ENCODE assay signal across 30 mouse cellular contexts in genomic region chr9:60546169-60546568, GRCm38 (mm10). TPM values are rescaled to one million over a fixed set of nuclear protein-coding genes. Genes with fewer than 3 reads are reported as not detected.
DNase-seq lines count a peak whose midpoint lies in the region; ATAC-seq and TF ChIP-seq lines count a peak whose summit lies in the region.
"Had no signal": no experiment of that assay in that cellular context is flagged by ENCODE, and none has a peak within 500 bp of the region (broad histone marks: within the 10 kb centered on the region; RNA-seq: fewer than 3 reads in every experiment).

No protein-coding gene starts in this region.

- no peaks in the 10 kb centered on the region for H3K4me1 ChIP-seq in intestine, embryonic 16.5 days (ENCODE audit: control insufficient read depth, insufficient read depth, low read length)
- H3K4me1 ChIP-seq in intestine, embryonic 15.5 days (replicated peaks): 0 out of 2 replicates have a peak, but pooled peaks cover 5% of the 10 kb centered on the region
- peaks cover 16% of the 10 kb centered on the region for H3K4me1 ChIP-seq in liver, embryonic 13.5 days (replicated peaks)
- H3K4me1 ChIP-seq in stomach, postnatal 0 days (replicated peaks; ENCODE audit: control insufficient read depth, insufficient read depth): no peaks in the 10 kb centered on the region; the same call in 1 of the 2 replicates
- H3K4me1 ChIP-seq: embryonic facial prominence, embryonic 12.5 days; forebrain, embryonic 10.5 days; forebrain, embryonic 15.5 days; hindbrain, embryonic 15.5 days; midbrain, embryonic 13.5 days; neural tube, embryonic 13.5 days had no signal

- TF ChIP-seq EP300 in stomach, postnatal 0 days (optimal IDR thresholded peaks at IDR 0.05): no peak

- no peak overlapping the region for H3K4me3 ChIP-seq in intestine, embryonic 16.5 days (ENCODE audit: low read length)
- no peak overlapping the region for H3K4me3 ChIP-seq in intestine, embryonic 15.5 days (replicated peaks)
- H3K4me3 ChIP-seq in liver, embryonic 13.5 days (replicated peaks): no peak overlapping the region
- H3K4me3 ChIP-seq in stomach, postnatal 0 days (ENCODE audit: low read depth, low read length): no peak overlapping the region
- H3K4me3 ChIP-seq: embryonic facial prominence, embryonic 12.5 days; forebrain, embryonic 10.5 days; forebrain, embryonic 15.5 days; gastrocnemius, adult 2 months; heart, embryonic 13.5 days; hindbrain, embryonic 15.5 days; limb, embryonic 12.5 days; midbrain, embryonic 13.5 days; neural tube, embryonic 13.5 days had no signal

- no peak overlapping the region for H3K9ac ChIP-seq in intestine, embryonic 16.5 days (ENCODE audit: low read depth, low read length)
- H3K9ac ChIP-seq in intestine, embryonic 15.5 days: no peak overlapping the region
- H3K9ac ChIP-seq in liver, embryonic 13.5 days: no peak overlapping the region
- no peak overlapping the region for H3K9ac ChIP-seq in stomach, postnatal 0 days (ENCODE audit: low read length)
- H3K9ac ChIP-seq: embryonic facial prominence, embryonic 12.5 days; forebrain, embryonic 15.5 days; heart, embryonic 13.5 days; hindbrain, embryonic 15.5 days; limb, embryonic 12.5 days; liver, embryonic 14.5 days; lung, embryonic 14.5 days; midbrain, embryonic 13.5 days; neural tube, embryonic 13.5 days had no signal

- WGBS in intestine, embryonic 16.5 days: 64% methylated on average over 2 of the region's 2 CpGs
- WGBS in intestine, embryonic 15.5 days: 75% methylated on average over 2 of the region's 2 CpGs
- WGBS in liver, embryonic 13.5 days (ENCODE audit: insufficient replicate concordance): 14% methylated on average over 2 of the region's 2 CpGs
- WGBS in stomach, postnatal 0 days: 74% methylated on average over 2 of the region's 2 CpGs

- no peaks in the 10 kb centered on the region for H3K9me3 ChIP-seq in intestine, embryonic 16.5 days (ENCODE audit: control insufficient read depth, low read length)
- no peaks in the 10 kb centered on the region for H3K9me3 ChIP-seq in intestine, embryonic 15.5 days
- no peaks in the 10 kb centered on the region for H3K9me3 ChIP-seq in liver, embryonic 13.5 days (replicated peaks)
- H3K9me3 ChIP-seq in stomach, postnatal 0 days (ENCODE audit: control insufficient read depth, low read length): no peaks in the 10 kb centered on the region
- H3K9me3 ChIP-seq: embryonic facial prominence, embryonic 12.5 days; forebrain, embryonic 10.5 days; forebrain, embryonic 15.5 days; heart, embryonic 13.5 days; hindbrain, embryonic 15.5 days; limb, embryonic 12.5 days; midbrain, embryonic 13.5 days; neural tube, embryonic 13.5 days had no signal

- no peak overlapping the region for H3K27ac ChIP-seq in intestine, embryonic 16.5 days (ENCODE audit: low read length)
- H3K27ac ChIP-seq in intestine, embryonic 15.5 days: no peak overlapping the region
- H3K27ac ChIP-seq in liver, embryonic 13.5 days: no peak overlapping the region
- peak overlapping the region; percentile 84 for H3K27ac ChIP-seq in stomach, postnatal 0 days (replicated peaks)
- H3K27ac ChIP-seq: embryonic facial prominence, embryonic 12.5 days; forebrain, embryonic 10.5 days; forebrain, embryonic 15.5 days; gastrocnemius, adult 2 months; heart, embryonic 13.5 days; hindbrain, embryonic 15.5 days; limb, embryonic 12.5 days; liver, embryonic 14.5 days; midbrain, embryonic 13.5 days; neural tube, embryonic 13.5 days had no signal

- H3K4me2 ChIP-seq in intestine, embryonic 16.5 days (ENCODE audit: low read depth, low read length): no peak overlapping the region
- no peak overlapping the region for H3K4me2 ChIP-seq in intestine, embryonic 15.5 days (replicated peaks)
- H3K4me2 ChIP-seq in liver, embryonic 13.5 days: no peak overlapping the region
- H3K4me2 ChIP-seq in stomach, postnatal 0 days (replicated peaks; ENCODE audit: low read depth): no peak overlapping the region
- H3K4me2 ChIP-seq: embryonic facial prominence, embryonic 12.5 days; forebrain, embryonic 15.5 days; hindbrain, embryonic 15.5 days; limb, embryonic 12.5 days; lung, embryonic 14.5 days; midbrain, embryonic 13.5 days; neural tube, embryonic 13.5 days had no signal

- no peak for TF ChIP-seq CTCF in stomach, postnatal 0 days (IDR thresholded peaks at IDR 0.05; ENCODE audit: low read depth)

- ATAC-seq in intestine, embryonic 16.5 days: peak; percentile 31; the same call in 1 of the 2 replicates
- ATAC-seq in intestine, embryonic 15.5 days: no peak
- ATAC-seq in liver, embryonic 13.5 days (ENCODE audit: low read depth): 0 out of 2 replicates have a peak, but pooled peaks have one; percentile 50
- ATAC-seq in stomach, postnatal 0 days (ENCODE audit: low FRiP score, low TSS enrichment): no peak
- ATAC-seq: forebrain, embryonic 15.5 days; inflammation-experienced regulatory T-cells, adult 6 months; midbrain, embryonic 13.5 days had no signal

- DNase-seq in MEL-GATA-1-ER (ENCODE audit: extremely low read depth, low read depth): peak; percentile 31
- no peak for DNase-seq in liver, embryonic 13.5 days
- no peak for DNase-seq in stomach, postnatal 0 days (ENCODE audit: low spot score)
- DNase-seq in spleen, adult 18-20 months: no peak
- no peak for DNase-seq in cerebellum, postnatal 14 days
- no peak for DNase-seq in kidney, adult 8-10 months
- DNase-seq: adrenal gland, postnatal 10 days; cerebellum, adult 8-10 months; cerebellum, postnatal 36 days; embryo, embryonic 11 days; gastrocnemius, adult 2 months; heart, postnatal 10 days; kidney, adult 9 months; kidney, postnatal 10 days; lung, embryonic 14.5 days; lung, postnatal 14 days; thymus, adult 2 months; thymus, postnatal 36 days had no signal

- no peaks in the 10 kb centered on the region for H3K36me3 ChIP-seq in intestine, embryonic 16.5 days (ENCODE audit: control insufficient read depth, insufficient read depth, low read length)
- no peaks in the 10 kb centered on the region for H3K36me3 ChIP-seq in intestine, embryonic 15.5 days
- H3K36me3 ChIP-seq in liver, embryonic 13.5 days: no peaks in the 10 kb centered on the region
- no peaks in the 10 kb centered on the region for H3K36me3 ChIP-seq in stomach, postnatal 0 days (ENCODE audit: control insufficient read depth, insufficient read depth, low read length)
- H3K36me3 ChIP-seq: embryonic facial prominence, embryonic 12.5 days; forebrain, embryonic 10.5 days; forebrain, embryonic 15.5 days; heart, embryonic 13.5 days; hindbrain, embryonic 15.5 days; limb, embryonic 12.5 days; midbrain, embryonic 13.5 days; neural tube, embryonic 13.5 days had no signal

- no peaks in the 10 kb centered on the region for H3K27me3 ChIP-seq in intestine, embryonic 16.5 days (replicated peaks; ENCODE audit: control insufficient read depth, insufficient read depth, low read length)
- no peaks in the 10 kb centered on the region for H3K27me3 ChIP-seq in intestine, embryonic 15.5 days (replicated peaks)
- H3K27me3 ChIP-seq in liver, embryonic 13.5 days: no peaks in the 10 kb centered on the region
- H3K27me3 ChIP-seq in stomach, postnatal 0 days (ENCODE audit: control insufficient read depth, insufficient read depth, low read length): no peaks in the 10 kb centered on the region
- H3K27me3 ChIP-seq: embryonic facial prominence, embryonic 12.5 days; forebrain, embryonic 15.5 days; heart, embryonic 13.5 days; hindbrain, embryonic 15.5 days; limb, embryonic 12.5 days; midbrain, embryonic 13.5 days; neural tube, embryonic 13.5 days had no signal

RNA-seq across cellular contexts. Expression of gene Thsd4, which starts 24.3 kb away (rescaled TPM):
- polyA plus RNA-seq in intestine, embryonic 16.5 days (2015; fragmentation: Nextera tagmentation; extraction: Ambion mirVana): 17.5 and 20.2 TPM in 2 replicates
- polyA plus RNA-seq in intestine, embryonic 15.5 days (2015; fragmentation: Nextera tagmentation; extraction: Ambion mirVana): 23.2 and 25.8 TPM in 2 replicates
- 1.2 TPM in 2 replicates for polyA plus RNA-seq in liver, embryonic 13.5 days (2015; fragmentation: Nextera tagmentation; extraction: Ambion mirVana)
- polyA plus RNA-seq in stomach, postnatal 0 days (2015; fragmentation: Nextera tagmentation; extraction: Ambion mirVana): 9.6 and 10.7 TPM in 2 replicates
- polyA plus RNA-seq: inflammation-experienced regulatory T-cells, adult 6 months had no signal

Comparison
In these comparisons a context has a peak if more than half of its experiments do, and no peak if none do; other contexts are left out.
1. ATAC-seq: peak in intestine, embryonic 16.5 days (single experiment) and liver, embryonic 13.5 days (single experiment); none in intestine, embryonic 15.5 days (single experiment) and stomach, postnatal 0 days (single experiment).